Mouse (Mus musculus): ENCODE data around the gene Tcf7l1. TPM values are rescaled to one million over a fixed set of nuclear protein-coding genes. Genes with fewer than 3 reads are reported as not detected.
A peak's percentile ranks its signal among the peaks of the same experiment; 100 is the strongest.

The Tcf7l1 gene
- total and polyA plus RNA-seq, 2 experiments from 2014 or later: 4.0 to 9.1 TPM

DNA sequence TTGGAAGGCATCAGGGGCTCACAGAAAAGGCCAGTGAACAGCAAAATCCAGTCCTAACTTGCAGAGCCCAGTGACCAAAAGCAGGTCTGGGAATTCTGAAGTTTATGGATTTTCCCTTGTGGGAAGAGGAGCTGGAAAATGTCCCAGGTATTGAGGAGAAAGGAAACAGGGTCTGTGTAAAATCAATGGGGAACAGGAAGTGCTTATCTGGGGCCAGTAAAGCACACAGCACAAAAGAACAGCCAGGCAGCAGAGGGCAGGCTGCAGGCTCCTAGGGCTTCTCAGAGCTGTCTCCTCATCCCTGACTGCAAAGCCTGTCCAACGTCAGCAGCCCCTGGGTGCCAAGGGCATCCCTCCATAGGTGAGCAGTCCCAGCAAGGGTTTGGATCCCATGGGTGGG, 126.1 kb downstream of the Tcf7l1 start:
- no peak for ATAC-seq
- no peaks in the 10 kb centered on the region for H3K36me3 ChIP-seq (ENCODE audit: insufficient read depth, low read length)
- H3K27me3 ChIP-seq (ENCODE audit: insufficient read depth, low read length): no peaks in the 10 kb centered on the region
- H3K4me3 ChIP-seq (ENCODE audit: low read length): no peak overlapping the region
- H3K9me3 ChIP-seq (ENCODE audit: low read length): no peaks in the 10 kb centered on the region
- H3K4me2 ChIP-seq (ENCODE audit: low read depth, low read length): no peak overlapping the region
- H3K9ac ChIP-seq (replicated peaks; ENCODE audit: low read length): no peak overlapping the region
- 4% methylated on average over 1 of the region's 1 CpGs for WGBS
- 0 out of 2 replicates have a peak, but pooled peaks cover 2% of the 10 kb centered on the region for H3K4me1 ChIP-seq (ENCODE audit: insufficient read depth, low read length)
- DNase-seq (ENCODE audit: low spot score): no peak
- H3K27ac ChIP-seq: no peak overlapping the region
- TF ChIP-seq CTCF (IDR thresholded peaks at IDR 0.05; ENCODE audit: low read depth): peak; percentile 40

DNA sequence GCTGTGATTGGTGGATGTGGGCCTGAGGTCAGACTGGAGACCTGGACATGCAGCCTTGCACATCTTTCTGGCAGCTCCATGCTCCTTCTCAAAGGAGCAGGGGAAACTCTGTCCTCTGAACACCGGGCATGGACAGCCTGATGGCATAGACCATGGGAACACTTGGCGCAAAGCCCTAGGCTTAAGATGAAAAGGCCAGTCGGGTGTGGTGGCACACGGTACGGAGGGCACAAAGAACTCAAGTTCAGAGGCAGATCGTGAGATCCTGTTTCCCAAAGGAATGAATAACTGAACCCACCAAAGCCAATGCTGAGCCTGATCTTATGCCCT, 128.7 kb downstream of the Tcf7l1 start:
- TF ChIP-seq CTCF (IDR thresholded peaks at IDR 0.05; ENCODE audit: low read depth): no peak
- no peak overlapping the region for H3K27ac ChIP-seq
- H3K4me3 ChIP-seq (ENCODE audit: low read length): no peak overlapping the region
- no peak overlapping the region for H3K4me2 ChIP-seq (ENCODE audit: low read depth, low read length)
- no peaks in the 10 kb centered on the region for H3K27me3 ChIP-seq (ENCODE audit: insufficient read depth, low read length)
- ATAC-seq: peak; percentile 36
- 0 out of 2 replicates have a peak, but pooled peaks cover 6% of the 10 kb centered on the region for H3K4me1 ChIP-seq (ENCODE audit: insufficient read depth, low read length)
- H3K36me3 ChIP-seq (ENCODE audit: insufficient read depth, low read length): no peaks in the 10 kb centered on the region
- peak; percentile 21 for DNase-seq (ENCODE audit: low spot score)
- H3K9ac ChIP-seq (replicated peaks; ENCODE audit: low read length): no peak overlapping the region
- no peaks in the 10 kb centered on the region for H3K9me3 ChIP-seq (ENCODE audit: low read length)
- 43% methylated on average over 6 of the region's 6 CpGs for WGBS

DNA sequence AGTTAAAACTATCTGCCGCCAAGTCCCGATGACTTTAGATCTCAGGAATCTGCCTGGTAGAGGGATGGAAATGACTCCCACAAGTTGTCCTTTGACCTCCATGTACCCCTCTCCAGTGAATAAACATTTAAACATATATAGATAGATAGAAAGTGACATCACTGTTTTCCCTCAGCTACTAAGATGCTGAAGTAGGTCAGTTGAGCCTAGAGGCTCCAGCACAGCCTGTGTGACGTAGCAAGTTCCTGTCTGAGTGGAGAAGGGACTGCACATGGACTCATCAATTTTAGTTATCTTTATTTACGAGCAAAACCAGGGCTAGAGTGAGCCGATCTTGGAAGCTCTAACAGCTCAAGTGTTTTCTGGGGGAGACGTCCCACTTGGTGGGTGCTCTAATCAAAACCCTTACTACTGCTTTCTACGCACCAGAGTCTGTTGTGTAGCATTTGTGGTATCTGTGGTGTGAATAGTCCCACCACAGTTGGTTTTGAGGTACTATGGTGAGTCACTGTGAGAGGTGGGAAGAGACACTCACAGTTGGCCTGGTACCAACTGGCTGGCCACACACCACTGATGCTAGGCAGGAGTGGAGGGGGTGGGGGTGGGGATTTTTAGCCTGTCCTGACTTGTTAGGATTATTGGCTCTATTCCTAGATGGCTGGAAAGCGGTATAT, 129.2 kb downstream of the Tcf7l1 start:
- TF ChIP-seq CTCF (IDR thresholded peaks at IDR 0.05; ENCODE audit: low read depth): no peak
- ATAC-seq: peak; percentile 33
- peak; percentile 18 for DNase-seq (ENCODE audit: low spot score)
- Histone ChIP-seq H3K36me3 (ENCODE audit: insufficient read depth, low read length) (no peaks in the 10 kb centered on the region), H3K27me3 (ENCODE audit: insufficient read depth, low read length) (no peaks in the 10 kb centered on the region), H3K27ac (no peak overlapping the region), H3K4me1 (ENCODE audit: insufficient read depth, low read length) (0 out of 2 replicates have a peak, but pooled peaks cover 9% of the 10 kb centered on the region), H3K9me3 (ENCODE audit: low read length) (no peaks in the 10 kb centered on the region), H3K4me2 (ENCODE audit: low read depth, low read length) (no peak overlapping the region), H3K4me3 (ENCODE audit: low read length) (no peak overlapping the region), H3K9ac (replicated peaks; ENCODE audit: low read length) (no peak overlapping the region)
- 79% methylated on average over 8 of the region's 8 CpGs for WGBS

DNA sequence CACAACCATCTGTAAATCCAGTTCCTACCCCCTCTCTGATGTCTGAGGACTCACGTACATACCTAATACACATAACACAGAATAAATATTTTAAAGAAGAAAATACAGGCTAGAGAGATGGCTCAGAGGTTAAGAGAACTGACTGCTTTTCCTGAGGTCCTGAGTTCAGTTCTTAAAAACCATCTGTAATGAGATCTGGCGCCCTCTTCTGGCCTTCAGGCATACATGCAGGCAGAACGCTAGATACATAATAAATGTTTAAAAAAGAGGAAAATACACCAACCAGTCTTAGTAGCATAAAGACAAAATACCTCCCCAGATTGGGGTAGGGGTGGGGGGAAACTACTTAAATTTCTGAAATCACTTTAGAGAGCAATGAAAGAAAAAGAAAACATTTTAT, 131.0 kb downstream of the Tcf7l1 start:
- TF ChIP-seq CTCF (IDR thresholded peaks at IDR 0.05; ENCODE audit: low read depth): peak; percentile 63
- Histone ChIP-seq H3K36me3 (ENCODE audit: insufficient read depth, low read length) (no peaks in the 10 kb centered on the region), H3K27ac (no peak overlapping the region), H3K4me3 (ENCODE audit: low read length) (no peak overlapping the region), H3K4me2 (ENCODE audit: low read depth, low read length) (no peak overlapping the region), H3K9ac (replicated peaks; ENCODE audit: low read length) (no peak overlapping the region), H3K27me3 (ENCODE audit: insufficient read depth, low read length) (no peaks in the 10 kb centered on the region), H3K9me3 (ENCODE audit: low read length) (no peaks in the 10 kb centered on the region), H3K4me1 (ENCODE audit: insufficient read depth, low read length) (0 out of 2 replicates have a peak, but pooled peaks cover 7% of the 10 kb centered on the region)
- WGBS: 62% methylated on average over 3 of the region's 3 CpGs
- no peak for ATAC-seq
- peak; percentile 46 for DNase-seq (ENCODE audit: low spot score)

DNA sequence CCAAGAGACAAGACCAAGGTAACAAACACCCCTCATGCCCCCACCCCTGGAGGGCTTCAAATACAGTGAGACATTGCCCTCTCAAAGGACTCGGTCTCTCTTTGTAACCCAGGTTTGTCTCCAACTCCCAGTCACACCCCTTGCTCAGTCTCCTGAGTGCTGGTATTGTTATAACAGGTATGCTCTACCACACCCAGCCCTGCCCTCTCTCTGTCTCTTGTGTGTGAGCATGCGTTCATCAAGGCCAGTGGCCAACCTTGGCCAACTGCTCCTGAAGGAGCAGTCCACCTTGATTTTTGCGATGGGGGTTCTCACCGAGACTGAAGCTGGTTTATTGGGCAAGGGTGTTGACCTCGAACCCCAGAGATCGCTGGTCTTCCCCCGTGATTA, 133.0 kb downstream of the Tcf7l1 start:
- Histone ChIP-seq H3K4me2 (ENCODE audit: low read depth, low read length) (no peak overlapping the region), H3K4me3 (ENCODE audit: low read length) (no peak overlapping the region), H3K4me1 (ENCODE audit: insufficient read depth, low read length) (0 out of 2 replicates have a peak, but pooled peaks cover 7% of the 10 kb centered on the region), H3K9me3 (ENCODE audit: low read length) (no peaks in the 10 kb centered on the region), H3K27ac (no peak overlapping the region), H3K27me3 (ENCODE audit: insufficient read depth, low read length) (no peaks in the 10 kb centered on the region), H3K36me3 (ENCODE audit: insufficient read depth, low read length) (no peaks in the 10 kb centered on the region), H3K9ac (replicated peaks; ENCODE audit: low read length) (no peak overlapping the region)
- ATAC-seq: no peak
- TF ChIP-seq CTCF (IDR thresholded peaks at IDR 0.05; ENCODE audit: low read depth): no peak
- 91% methylated on average over 7 of the region's 7 CpGs for whole genome bisulfite sequencing
- DNase-seq (ENCODE audit: low spot score): no peak

DNA sequence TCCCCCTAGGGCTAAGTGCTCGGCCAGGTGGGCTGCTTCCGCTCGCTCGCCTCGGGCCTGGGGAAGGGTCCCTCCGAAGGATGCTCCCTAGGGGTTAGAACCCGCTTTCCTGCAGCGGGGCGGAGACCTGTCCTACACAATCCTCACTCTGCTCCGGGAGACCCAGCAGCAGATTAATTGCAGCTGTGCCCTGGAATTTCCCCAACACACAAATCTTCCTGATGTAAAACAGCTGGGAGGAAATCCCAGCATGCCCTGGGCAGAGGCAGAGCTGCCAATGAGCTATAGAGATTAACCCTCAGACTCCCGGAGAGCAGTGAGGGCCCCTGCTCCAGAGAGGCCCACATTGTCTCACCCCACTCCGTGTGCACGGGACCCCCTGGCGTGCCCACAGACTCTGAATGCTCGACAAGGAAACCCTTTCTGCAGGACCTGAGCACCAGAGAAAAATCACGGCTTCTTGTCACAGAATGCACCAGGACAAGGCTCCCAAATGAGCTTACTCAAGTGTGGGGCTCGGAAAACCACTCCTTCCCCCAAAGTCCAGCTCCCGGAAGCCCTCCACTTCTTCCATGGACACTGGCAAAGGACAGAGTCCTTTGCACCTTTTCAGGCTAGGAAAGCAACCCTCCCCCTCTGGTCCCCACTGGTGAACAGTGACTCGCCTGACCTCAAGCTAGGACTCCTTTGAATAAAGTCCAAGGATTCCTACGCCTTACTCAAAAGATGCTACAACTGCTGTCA, 133.6 kb downstream of the Tcf7l1 start:
- ATAC-seq (peak; percentile 66), DNase-seq (ENCODE audit: low spot score) (peak; percentile 69)
- Histone ChIP-seq H3K9ac (replicated peaks; ENCODE audit: low read length) (peak overlapping the region; percentile 43), H3K9me3 (ENCODE audit: low read length) (no peaks in the 10 kb centered on the region), H3K4me3 (ENCODE audit: low read length) (peak overlapping the region; percentile 28), H3K36me3 (ENCODE audit: insufficient read depth, low read length) (no peaks in the 10 kb centered on the region), H3K4me2 (ENCODE audit: low read depth, low read length) (peak overlapping the region; percentile 53), H3K27me3 (ENCODE audit: insufficient read depth, low read length) (no peaks in the 10 kb centered on the region), H3K4me1 (ENCODE audit: insufficient read depth, low read length) (0 out of 2 replicates have a peak, but pooled peaks cover 7% of the 10 kb centered on the region), H3K27ac (peak overlapping the region; percentile 66; the same call in 1 of the 2 replicates)
- 39% methylated on average over 20 of the region's 20 CpGs for WGBS
- no peak for TF ChIP-seq CTCF (IDR thresholded peaks at IDR 0.05; ENCODE audit: low read depth)

DNA sequence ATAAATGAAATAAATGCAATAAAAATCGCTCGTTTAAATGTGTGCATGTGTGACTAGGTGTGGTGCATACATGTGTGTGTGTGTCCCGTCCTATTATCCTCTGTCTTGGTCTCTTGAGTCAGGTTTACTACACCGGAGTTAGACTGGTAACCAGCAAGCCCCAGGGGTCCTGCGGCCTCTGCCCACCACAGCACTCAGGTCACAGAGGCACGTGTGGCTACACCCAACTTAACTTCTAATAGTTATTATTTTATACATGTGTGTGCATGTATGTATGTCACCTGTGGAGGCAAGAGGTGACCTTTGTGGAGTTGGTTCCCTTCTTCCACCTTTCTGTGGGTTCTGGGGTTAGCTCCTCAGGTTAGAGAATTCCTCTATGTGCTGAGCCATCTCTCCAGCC, 134.7 kb downstream of the Tcf7l1 start:
- WGBS: 95% methylated on average over 6 of the region's 6 CpGs
- Histone ChIP-seq H3K4me2 (ENCODE audit: low read depth, low read length) (no peak overlapping the region), H3K27me3 (ENCODE audit: insufficient read depth, low read length) (no peaks in the 10 kb centered on the region), H3K36me3 (ENCODE audit: insufficient read depth, low read length) (no peaks in the 10 kb centered on the region), H3K9me3 (ENCODE audit: low read length) (no peaks in the 10 kb centered on the region), H3K4me3 (ENCODE audit: low read length) (no peak overlapping the region), H3K27ac (no peak overlapping the region), H3K9ac (replicated peaks; ENCODE audit: low read length) (no peak overlapping the region), H3K4me1 (ENCODE audit: insufficient read depth, low read length) (0 out of 2 replicates have a peak, but pooled peaks cover 10% of the 10 kb centered on the region)
- DNase-seq (ENCODE audit: low spot score) (no peak), ATAC-seq (no peak)
- TF ChIP-seq CTCF (IDR thresholded peaks at IDR 0.05; ENCODE audit: low read depth): no peak
